Mouse (Mus musculus): ENCODE data around the gene Sec14l3. TPM values are rescaled to one million over a fixed set of nuclear protein-coding genes. Genes with fewer than 3 reads are reported as not detected.

The Sec14l3 gene
- polyA plus RNA-seq (2012): not detected in 2 replicates

GRCm38 (mm10) chr11:4064627-4065122 lies at the start of gene Sec14l3:
Sec14l3 (plus strand) TSS chr11:4064841.

GRCm38 (mm10) chr11:4031126-4031941 lies 33.3 kb upstream of the Sec14l3 start, which contains the start of gene Sec14l4:
Sec14l4 (plus strand) TSS chr11:4031462.

GRCm38 (mm10) chr11:4095171-4096053 lies 30.8 kb downstream of the Sec14l3 start, which contains the start of gene Mtfp1:
Mtfp1 (minus strand) TSS chr11:4095445.

GRCm38 (mm10) chr11:4122742-4123579 lies 58.3 kb downstream of the Sec14l3 start, which contains the start of gene Sec14l2:
Sec14l2 (minus strand) TSS chr11:4123415.

Other genes starting within 250 kb of the Sec14l3 start
- 0.02 and 0.09 TPM in 2 replicates for gene Osbp2, start 200.9 kb upstream of the Sec14l3 start, polyA plus RNA-seq (2012)
- gene 4921536K21Rik, start 169.7 kb upstream of the Sec14l3 start, polyA plus RNA-seq (2012): not detected in 2 replicates
- gene Dusp18, start 169.6 kb upstream of the Sec14l3 start, polyA plus RNA-seq (2012): 0.19 and 0.40 TPM in 2 replicates
- gene Slc35e4, start 150.2 kb upstream of the Sec14l3 start, polyA plus RNA-seq (2012): 21.2 and 22.1 TPM in 2 replicates
- gene Tcn2, start 132.7 kb upstream of the Sec14l3 start, polyA plus RNA-seq (2012): 16.1 and 23.8 TPM in 2 replicates
- 59.0 and 68.9 TPM in 2 replicates for gene Pes1, start 100.9 kb upstream of the Sec14l3 start, polyA plus RNA-seq (2012)
- gene 4930556J24Rik, start 88.1 kb upstream of the Sec14l3 start, polyA plus RNA-seq (2012): not detected in 2 replicates
- gene Gal3st1, start 81.2 kb upstream of the Sec14l3 start, polyA plus RNA-seq (2012): 0.97 and 1.1 TPM in 2 replicates
- gene Sec14l4, start 33.4 kb upstream of the Sec14l3 start, polyA plus RNA-seq (2012): not detected in 2 replicates
- 13.1 and 14.4 TPM in 2 replicates for gene Mtfp1, start 30.6 kb downstream of the Sec14l3 start, polyA plus RNA-seq (2012)
- gene Sec14l2, start 58.6 kb downstream of the Sec14l3 start, polyA plus RNA-seq (2012): 6.2 and 6.5 TPM in 2 replicates
- 14.4 and 20.7 TPM in 2 replicates for gene Rnf215, start 70.4 kb downstream of the Sec14l3 start, polyA plus RNA-seq (2012)
- 0.81 and 1.6 TPM in 2 replicates for gene Ccdc157, start 95.5 kb downstream of the Sec14l3 start, polyA plus RNA-seq (2012)
- 125 and 133 TPM in 2 replicates for gene Sf3a1, start 95.5 kb downstream of the Sec14l3 start, polyA plus RNA-seq (2012)
- 16.8 and 18.2 TPM in 2 replicates for gene Tbc1d10a, start 121.9 kb downstream of the Sec14l3 start, polyA plus RNA-seq (2012)
- gene Castor1, start 153.4 kb downstream of the Sec14l3 start, polyA plus RNA-seq (2012): 1.3 and 2.1 TPM in 2 replicates
- gene Osm, start 171.6 kb downstream of the Sec14l3 start, polyA plus RNA-seq (2012): 14.1 and 44.3 TPM in 2 replicates
- 7.1 and 9.4 TPM in 2 replicates for gene Lif, start 192.7 kb downstream of the Sec14l3 start, polyA plus RNA-seq (2012)

All from megakaryocyte-erythroid progenitor cell, adult 5 weeks (primary cell).